Mouse (Mus musculus): Measurements from ENCODE around the gene Ttc37. TPM values are rescaled to one million over a fixed set of nuclear protein-coding genes. Genes with fewer than 3 reads are reported as not detected.

Gene Ttc37
- polyA plus RNA-seq, 1 experiment from 2014 or later, result 7.1 TPM

GRCm38 (mm10) chr13:76174297-76174696 is 75.8 kb downstream of the Ttc37 start:
- no peak overlapping the region for H3K27ac ChIP-seq (replicated peaks)
- H3K36me3 ChIP-seq, result peaks cover 41% of the 10 kb centered on the region
- no peaks in the 10 kb centered on the region for H3K27me3 ChIP-seq (replicated peaks)
- 0 out of 2 replicates have a peak, but pooled peaks cover 5% of the 10 kb centered on the region for H3K9me3 ChIP-seq
- H3K9ac ChIP-seq, result no peak overlapping the region
- H3K4me2 ChIP-seq, result no peak overlapping the region
- H3K4me3 ChIP-seq, result no peak overlapping the region
- no peak for ATAC-seq (ENCODE audit: extremely low read depth, insufficient number of reproducible peaks, low FRiP score, low TSS enrichment)
- no peaks in the 10 kb centered on the region for H3K4me1 ChIP-seq

GRCm38 (mm10) chr13:76178700-76179099 is 80.2 kb downstream of the Ttc37 start:
- Histone ChIP-seq H3K4me2 (no peak overlapping the region), H3K36me3 (peaks cover 48% of the 10 kb centered on the region), H3K4me1 (no peaks in the 10 kb centered on the region), H3K27me3 (replicated peaks) (no peaks in the 10 kb centered on the region), H3K27ac (replicated peaks) (no peak overlapping the region), H3K9me3 (0 out of 2 replicates have a peak, but pooled peaks cover 5% of the 10 kb centered on the region), H3K4me3 (no peak overlapping the region), H3K9ac (no peak overlapping the region)
- no peak for ATAC-seq (ENCODE audit: extremely low read depth, insufficient number of reproducible peaks, low FRiP score, low TSS enrichment)
- WGBS, result 94% methylated on average over 5 of the region's 5 CpGs

DNA sequence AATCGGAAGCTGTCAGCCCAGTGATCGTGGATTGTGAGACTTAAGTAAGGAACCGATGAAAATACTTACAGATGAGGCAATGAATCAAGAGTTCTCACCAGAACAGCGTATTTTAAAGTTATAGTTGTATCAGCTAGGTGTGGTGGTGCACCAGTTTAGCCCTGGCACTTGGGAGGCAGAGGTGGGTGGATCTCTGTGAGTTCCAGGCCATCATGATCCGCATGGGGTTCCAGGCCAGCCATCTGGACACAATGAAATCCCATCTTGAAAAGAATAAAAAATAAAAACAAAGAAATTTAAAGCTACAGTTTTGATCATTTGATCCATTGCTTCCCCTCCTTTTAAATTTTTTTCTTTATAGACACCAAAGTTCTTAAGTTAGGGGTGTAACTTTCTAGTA is 89.1 kb downstream of the Ttc37 start:
- H3K27me3 ChIP-seq (replicated peaks), result no peaks in the 10 kb centered on the region

GRCm38 (mm10) chr13:76189190-76189589 is 90.7 kb downstream of the Ttc37 start:
- H3K27me3 ChIP-seq (replicated peaks), result no peaks in the 10 kb centered on the region
- WGBS, result 89% methylated on average over 3 of the region's 3 CpGs
- no peak for ATAC-seq (ENCODE audit: extremely low read depth, insufficient number of reproducible peaks, low FRiP score, low TSS enrichment)
- H3K4me1 ChIP-seq, result no peaks in the 10 kb centered on the region
- H3K27ac ChIP-seq (replicated peaks), result no peak overlapping the region
- no peak overlapping the region for H3K4me2 ChIP-seq
- no peak overlapping the region for H3K4me3 ChIP-seq
- no peaks in the 10 kb centered on the region for H3K9me3 ChIP-seq
- H3K36me3 ChIP-seq, result peaks cover 70% of the 10 kb centered on the region
- H3K9ac ChIP-seq, result no peak overlapping the region

More for the DNA sequence above, 89.1 kb downstream of the Ttc37 start:
- Histone ChIP-seq H3K4me2 (no peak overlapping the region), H3K36me3 (peaks cover 65% of the 10 kb centered on the region), H3K4me3 (no peak overlapping the region), H3K9me3 (no peaks in the 10 kb centered on the region), H3K4me1 (no peaks in the 10 kb centered on the region), H3K9ac (no peak overlapping the region), H3K27ac (replicated peaks) (no peak overlapping the region)
- no peak for ATAC-seq (ENCODE audit: extremely low read depth, insufficient number of reproducible peaks, low FRiP score, low TSS enrichment)
- WGBS, result 87% methylated on average over 5 of the region's 5 CpGs

DNA sequence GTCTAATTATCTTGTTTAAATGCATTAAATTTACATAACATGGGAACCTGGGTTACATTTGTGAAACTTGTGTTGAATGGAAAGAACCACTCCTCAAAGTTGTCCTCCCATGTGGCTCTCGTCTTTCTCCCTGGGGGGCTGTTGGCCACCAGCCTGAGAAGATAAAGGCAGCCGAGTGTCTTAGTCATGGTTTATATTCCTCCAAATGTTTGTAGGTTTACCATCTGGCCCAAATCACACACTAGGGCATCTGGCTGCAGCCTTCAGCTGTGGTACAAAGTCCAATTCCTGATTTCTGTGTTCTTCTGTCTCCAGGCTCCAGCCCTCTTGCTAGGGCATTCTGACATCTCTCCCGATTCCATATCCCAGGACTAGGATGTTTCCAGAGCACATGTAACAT is 91.7 kb downstream of the Ttc37 start:
- ATAC-seq (ENCODE audit: extremely low read depth, insufficient number of reproducible peaks, low FRiP score, low TSS enrichment), result no peak
- peaks cover 68% of the 10 kb centered on the region for H3K36me3 ChIP-seq
- no peaks in the 10 kb centered on the region for H3K27me3 ChIP-seq (replicated peaks)
- no peak overlapping the region for H3K4me3 ChIP-seq
- no peak overlapping the region for H3K27ac ChIP-seq (replicated peaks)
- no peaks in the 10 kb centered on the region for H3K4me1 ChIP-seq
- WGBS, result 81% methylated on average over 3 of the region's 3 CpGs
- H3K9ac ChIP-seq, result no peak overlapping the region
- H3K4me2 ChIP-seq, result no peak overlapping the region
- H3K9me3 ChIP-seq, result no peaks in the 10 kb centered on the region

GRCm38 (mm10) chr13:76194937-76195336 is 96.4 kb downstream of the Ttc37 start:
- Histone ChIP-seq H3K4me2 (no peak overlapping the region), H3K36me3 (peaks cover 54% of the 10 kb centered on the region), H3K4me3 (no peak overlapping the region), H3K9me3 (no peaks in the 10 kb centered on the region), H3K27me3 (replicated peaks) (no peaks in the 10 kb centered on the region), H3K27ac (replicated peaks) (no peak overlapping the region), H3K9ac (no peak overlapping the region), H3K4me1 (no peaks in the 10 kb centered on the region)
- ATAC-seq (ENCODE audit: extremely low read depth, insufficient number of reproducible peaks, low FRiP score, low TSS enrichment), result no peak

- H3K4me2 ChIP-seq, result no peak overlapping the region
- H3K27me3 ChIP-seq (replicated peaks), result no peaks in the 10 kb centered on the region
- H3K9me3 ChIP-seq, result no peaks in the 10 kb centered on the region
- no peak overlapping the region for H3K4me3 ChIP-seq
- H3K27ac ChIP-seq (replicated peaks), result no peak overlapping the region
- ATAC-seq (ENCODE audit: extremely low read depth, insufficient number of reproducible peaks, low FRiP score, low TSS enrichment), result no peak
- peaks cover 47% of the 10 kb centered on the region for H3K36me3 ChIP-seq
- H3K9ac ChIP-seq, result no peak overlapping the region
- 92% methylated on average over 8 of the region's 8 CpGs for WGBS
- H3K4me1 ChIP-seq, result no peaks in the 10 kb centered on the region
These were observed 97.1 kb downstream of the Ttc37 start for GRCm38 (mm10) chr13:76195431-76196138.

GRCm38 (mm10) chr13:76197297-76197848 is 98.8 kb downstream of the Ttc37 start:
- peaks cover 30% of the 10 kb centered on the region for H3K36me3 ChIP-seq
- no peaks in the 10 kb centered on the region for H3K4me1 ChIP-seq
- H3K9ac ChIP-seq, result no peak overlapping the region
- H3K4me2 ChIP-seq, result no peak overlapping the region
- no peak for ATAC-seq (ENCODE audit: extremely low read depth, insufficient number of reproducible peaks, low FRiP score, low TSS enrichment)
- no peak overlapping the region for H3K27ac ChIP-seq (replicated peaks)
- no peaks in the 10 kb centered on the region for H3K27me3 ChIP-seq (replicated peaks)
- WGBS, result 86% methylated on average over 3 of the region's 3 CpGs
- H3K9me3 ChIP-seq, result no peaks in the 10 kb centered on the region
- H3K4me3 ChIP-seq, result no peak overlapping the region

DNA sequence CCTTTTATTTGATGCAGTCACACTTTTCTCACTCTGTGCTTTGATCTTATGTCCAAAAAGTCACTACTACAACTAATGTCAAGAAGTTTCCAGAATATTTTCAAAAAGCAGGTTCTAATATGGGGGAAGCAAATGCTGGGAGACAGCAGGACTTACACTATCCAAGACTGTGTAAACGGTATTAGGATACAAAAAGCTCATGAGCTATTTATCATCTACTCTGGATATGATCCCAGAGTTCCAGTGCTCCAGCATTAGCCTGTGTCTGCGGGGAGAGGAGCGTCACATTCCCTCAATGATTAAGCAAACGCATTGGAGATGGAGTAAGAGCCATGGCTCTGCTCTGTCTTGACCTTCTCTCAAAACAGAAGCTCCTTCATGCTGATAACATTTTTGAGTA is 101.4 kb downstream of the Ttc37 start:
- WGBS, result 80% methylated on average over 4 of the region's 4 CpGs
- H3K4me3 ChIP-seq, result no peak overlapping the region
- no peaks in the 10 kb centered on the region for H3K9me3 ChIP-seq
- no peaks in the 10 kb centered on the region for H3K27me3 ChIP-seq (replicated peaks)
- H3K9ac ChIP-seq, result no peak overlapping the region
- H3K36me3 ChIP-seq, result peaks cover 18% of the 10 kb centered on the region; the same call in 1 of the 2 replicates
- H3K27ac ChIP-seq (replicated peaks), result no peak overlapping the region
- ATAC-seq (ENCODE audit: extremely low read depth, insufficient number of reproducible peaks, low FRiP score, low TSS enrichment), result no peak
- H3K4me2 ChIP-seq, result no peak overlapping the region
- H3K4me1 ChIP-seq, result no peaks in the 10 kb centered on the region

DNA sequence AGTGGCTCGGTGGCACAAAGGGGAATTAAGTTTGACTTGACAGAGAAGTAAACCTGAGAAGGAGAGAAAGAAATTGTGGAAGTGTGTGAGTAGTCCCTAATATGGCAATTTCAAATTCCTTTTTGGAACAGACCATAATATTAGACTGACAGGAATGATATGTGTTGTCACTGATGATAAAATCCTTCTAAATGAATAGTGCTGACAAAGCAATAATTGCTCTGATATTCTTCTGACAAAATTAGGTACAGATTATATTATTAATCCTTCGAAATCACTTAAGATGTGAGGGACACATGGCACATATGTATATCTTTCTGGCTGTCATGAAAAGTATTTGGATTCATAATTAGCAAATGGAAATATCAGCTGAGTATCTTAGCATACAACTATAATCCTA is 116.4 kb downstream of the Ttc37 start:
- Histone ChIP-seq H3K9me3 (no peaks in the 10 kb centered on the region), H3K4me2 (no peak overlapping the region), H3K4me3 (no peak overlapping the region), H3K9ac (no peak overlapping the region), H3K4me1 (no peaks in the 10 kb centered on the region), H3K27ac (replicated peaks) (no peak overlapping the region), H3K36me3 (no peaks in the 10 kb centered on the region), H3K27me3 (replicated peaks) (no peaks in the 10 kb centered on the region)
- 68% methylated on average over 2 of the region's 2 CpGs for WGBS
- ATAC-seq (ENCODE audit: extremely low read depth, insufficient number of reproducible peaks, low FRiP score, low TSS enrichment), result no peak

GRCm38 (mm10) chr13:76215397-76215796 is 116.9 kb downstream of the Ttc37 start:
- 41% methylated on average over 2 of the region's 2 CpGs for whole genome bisulfite sequencing
- H3K4me3 ChIP-seq, result no peak overlapping the region
- no peaks in the 10 kb centered on the region for H3K9me3 ChIP-seq
- H3K36me3 ChIP-seq, result no peaks in the 10 kb centered on the region
- ATAC-seq (ENCODE audit: extremely low read depth, insufficient number of reproducible peaks, low FRiP score, low TSS enrichment), result no peak
- H3K4me2 ChIP-seq, result no peak overlapping the region
- no peaks in the 10 kb centered on the region for H3K4me1 ChIP-seq
- H3K27ac ChIP-seq (replicated peaks), result no peak overlapping the region
- no peak overlapping the region for H3K9ac ChIP-seq
- H3K27me3 ChIP-seq (replicated peaks), result no peaks in the 10 kb centered on the region

Measured in heart, embryonic 13.5 days (tissue).